In genomic region chr5:128846433-128847040, GRCm38 (mm10) we compare ENCODE assay signal across 27 mouse cellular contexts.
DNase-seq lines count a peak whose midpoint lies in the region; ATAC-seq lines count a peak whose summit lies in the region.
"Had no signal": no experiment of that assay in that cellular context is flagged by ENCODE, and none has a peak within 500 bp of the region (broad histone marks: within the 10 kb centered on the region; RNA-seq: fewer than 3 reads in every experiment).

No protein-coding gene starts in this region.

- no peak overlapping the region for H3K4me2 ChIP-seq in forebrain, embryonic 16.5 days (ENCODE audit: low read length)
- H3K4me2 ChIP-seq: embryonic facial prominence, embryonic 12.5 days; forebrain, embryonic 13.5 days; heart, embryonic 13.5 days; hindbrain, embryonic 13.5 days; liver, embryonic 11.5 days; lung, embryonic 14.5 days had no signal

- intact Hi-C loops in left cerebral cortex, postnatal 36 days (cut with DNase I) = loop anchor here (1.0 kb wide), 1 partner anchor 36 kb away; no protein-coding TSS in a partner anchor

- H3K4me1 ChIP-seq in forebrain, embryonic 16.5 days (replicated peaks; ENCODE audit: control insufficient read depth, insufficient read depth, low read length) = peaks cover 5% of the 10 kb centered on the region
- H3K4me1 ChIP-seq: embryonic facial prominence, embryonic 12.5 days; heart, embryonic 13.5 days had no signal

- no peaks in the 10 kb centered on the region for H3K36me3 ChIP-seq in forebrain, embryonic 16.5 days (ENCODE audit: control insufficient read depth, insufficient read depth)
- H3K36me3 ChIP-seq: embryonic facial prominence, embryonic 12.5 days; heart, embryonic 13.5 days; limb, embryonic 10.5 days had no signal

- no peak overlapping the region for H3K9ac ChIP-seq in forebrain, embryonic 16.5 days (replicated peaks; ENCODE audit: low read depth, low read length)
- H3K9ac ChIP-seq: embryonic facial prominence, embryonic 12.5 days; forebrain, embryonic 13.5 days; heart, embryonic 13.5 days; hindbrain, embryonic 13.5 days; lung, embryonic 14.5 days had no signal

- 92% methylated on average over 12 of the region's 12 CpGs for WGBS in forebrain, embryonic 16.5 days

- H3K27ac ChIP-seq in forebrain, embryonic 16.5 days (ENCODE audit: low read length) = no peak overlapping the region
- H3K27ac ChIP-seq: embryonic facial prominence, embryonic 12.5 days; forebrain, embryonic 13.5 days; heart, embryonic 13.5 days; hindbrain, embryonic 13.5 days; limb, embryonic 10.5 days; stomach, postnatal 0 days had no signal

- DNase-seq in right cerebral cortex, adult 18-20 months = peak; percentile 87
- no peak for DNase-seq in right cerebral cortex, postnatal 4 days
- peak; percentile 72 for DNase-seq in layer of hippocampus, adult 9-11 months
- peak; percentile 72 to 80 for DNase-seq in left cerebral cortex, postnatal 36 days (ENCODE audit: low spot score in 2 of 2)
- peak; percentile 89 for DNase-seq in telencephalon, adult 2 months (ENCODE audit: low read depth, low spot score)
- DNase-seq in cerebellum, adult 11-12 months = no peak
- no peak for DNase-seq in liver
- DNase-seq: adrenal gland, postnatal 36 days; B cell, adult 2 months; cerebellum, adult 2 months; cerebellum, postnatal 36 days; heart, adult 18-20 months; kidney, adult 9 months; kidney, postnatal 25 days; lung, embryonic 14.5 days; lung, postnatal 36 days; thymus, postnatal 25 days had no signal

- no peak overlapping the region for H3K4me3 ChIP-seq in forebrain, embryonic 16.5 days (replicated peaks; ENCODE audit: low read length)
- H3K4me3 ChIP-seq: embryonic facial prominence, embryonic 12.5 days; erythroblast, embryonic 14.5 days; forebrain, embryonic 13.5 days; heart, embryonic 13.5 days; hindbrain, embryonic 13.5 days; limb, embryonic 10.5 days had no signal

- no peaks in the 10 kb centered on the region for H3K27me3 ChIP-seq in forebrain, embryonic 16.5 days (replicated peaks; ENCODE audit: control insufficient read depth, insufficient read depth, low read length)
- H3K27me3 ChIP-seq: embryonic facial prominence, embryonic 12.5 days; forebrain, embryonic 13.5 days; heart, embryonic 13.5 days; hindbrain, embryonic 13.5 days had no signal

- 0 out of 2 replicates have a peak, but pooled peaks cover 2% of the 10 kb centered on the region for H3K9me3 ChIP-seq in forebrain, embryonic 16.5 days (ENCODE audit: control insufficient read depth, low read length)
- H3K9me3 ChIP-seq: embryonic facial prominence, embryonic 12.5 days; hindbrain, embryonic 13.5 days; limb, embryonic 10.5 days had no signal

- no peak for ATAC-seq in forebrain, embryonic 16.5 days
- ATAC-seq: forebrain, embryonic 13.5 days; inflammation-experienced regulatory T-cells, adult 6 months had no signal

Comparison
In these comparisons a context has a peak if more than half of its experiments do, and no peak if none do; other contexts are left out.
1. DNase-seq: peak in right cerebral cortex, adult 18-20 months (single experiment), layer of hippocampus, adult 9-11 months (single experiment), left cerebral cortex, postnatal 36 days (2 of 2) and telencephalon, adult 2 months (single experiment); none in right cerebral cortex, postnatal 4 days (single experiment), cerebellum, adult 11-12 months (single experiment) and liver (single experiment).